Comparison of ENCODE assay signal across 21 mouse cellular contexts in the genomic region with DNA sequence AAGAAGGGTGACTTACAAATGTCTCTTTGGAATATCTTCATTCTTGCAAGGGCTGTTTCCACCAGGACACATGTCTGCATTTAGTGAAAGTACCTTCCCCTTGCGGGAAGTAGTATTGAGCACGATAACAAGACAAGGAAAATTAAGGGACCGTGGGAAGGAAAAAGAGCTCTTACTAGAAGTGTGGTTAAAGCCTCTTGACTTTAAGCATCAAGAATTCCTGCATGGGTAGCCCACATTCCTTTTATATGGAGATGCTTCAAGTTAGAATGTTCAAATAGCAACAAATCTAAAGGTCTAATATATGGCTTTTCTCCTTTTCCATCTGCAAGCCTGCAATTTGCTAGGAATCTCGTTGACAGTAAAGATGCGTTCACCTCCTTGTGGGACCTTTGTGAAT. TPM values are rescaled to one million over a fixed set of nuclear protein-coding genes. Genes with fewer than 3 reads are reported as not detected.
DNase-seq lines count a peak whose midpoint lies in the region; ATAC-seq and TF ChIP-seq lines count a peak whose summit lies in the region.
"Had no signal": no experiment of that assay in that cellular context is flagged by ENCODE, and none has a peak within 500 bp of the region (broad histone marks: within the 10 kb centered on the region; RNA-seq: fewer than 3 reads in every experiment).

No protein-coding gene starts in this region.

- ATAC-seq in lung, embryonic 15.5 days (ENCODE audit: borderline replicate concordance, extremely low read depth, low FRiP score, low TSS enrichment), result no peak

- H3K9ac ChIP-seq in lung, embryonic 15.5 days, result no peak overlapping the region
- H3K9ac ChIP-seq: forebrain, embryonic 13.5 days had no signal

- 85% methylated on average over 5 of the region's 5 CpGs for WGBS in kidney, adult 2 months
- WGBS in lung, embryonic 15.5 days, result 70% methylated on average over 5 of the region's 5 CpGs
- WGBS in embryonic facial prominence, embryonic 10.5 days, result 88% methylated on average over 5 of the region's 5 CpGs

- no peak overlapping the region for H3K4me2 ChIP-seq in lung, embryonic 15.5 days

- H3K27ac ChIP-seq in kidney, adult 2 months (ENCODE audit: insufficient read depth, low read depth, low read length), result peak overlapping the region; percentile 84
- H3K27ac ChIP-seq in lung, embryonic 15.5 days, result peak overlapping the region; percentile 91
- 0 out of 2 replicates have a peak overlapping the region, but pooled peaks have one; percentile 91 for H3K27ac ChIP-seq in embryonic facial prominence, embryonic 10.5 days (replicated peaks)
- H3K27ac ChIP-seq: embryonic facial prominence, embryonic 12.5 days; forebrain, embryonic 13.5 days; liver, embryonic 14.5 days had no signal

- H3K36me3 ChIP-seq in kidney, adult 2 months (ENCODE audit: control insufficient read depth, insufficient read depth, low read length), result no peaks in the 10 kb centered on the region
- no peaks in the 10 kb centered on the region for H3K36me3 ChIP-seq in lung, embryonic 15.5 days
- H3K36me3 ChIP-seq in embryonic facial prominence, embryonic 10.5 days (replicated peaks), result peaks cover 14% of the 10 kb centered on the region
- H3K36me3 ChIP-seq: embryonic facial prominence, embryonic 12.5 days; heart, embryonic 10.5 days had no signal

- no peaks in the 10 kb centered on the region for H3K9me3 ChIP-seq in lung, embryonic 15.5 days
- no peaks in the 10 kb centered on the region for H3K9me3 ChIP-seq in embryonic facial prominence, embryonic 10.5 days
- H3K9me3 ChIP-seq: embryonic facial prominence, embryonic 12.5 days; forebrain, embryonic 13.5 days; heart, embryonic 10.5 days; midbrain, embryonic 13.5 days had no signal

- DNase-seq in cerebellum, adult 9-10 months, result peak; percentile 41
- DNase-seq in cerebellum, adult 9-11 months, result no peak
- DNase-seq in kidney, adult 2 months, result peak; percentile 10
- no peak for DNase-seq in kidney, adult 18-20 months
- no peak for DNase-seq in lung, adult 18-20 months
- no peak for DNase-seq in embryonic facial prominence, embryonic 10.5 days (ENCODE audit: low spot score)
- no peak for DNase-seq in c-Kit-positive CD71-positive TER-119-positive erythroid progenitor cells, embryonic 14.5 days (ENCODE audit: low spot score)
- DNase-seq: adrenal gland, postnatal 14 days; cerebellum, postnatal 10 days; heart, postnatal 4 days; layer of hippocampus, postnatal 36 days; right cerebral cortex, postnatal 14 days; spleen, adult 18-20 months; thymus, adult 18-20 months; thymus, postnatal 36 days had no signal

- H3K4me3 ChIP-seq in kidney, adult 2 months (ENCODE audit: insufficient read depth, low read depth, low read length), result no peak overlapping the region
- H3K4me3 ChIP-seq in lung, embryonic 15.5 days, result no peak overlapping the region
- H3K4me3 ChIP-seq in embryonic facial prominence, embryonic 10.5 days, result no peak overlapping the region

- no peak for TF ChIP-seq CTCF in kidney, adult 2 months (conservative IDR thresholded peaks at IDR 0.05; ENCODE audit: insufficient read depth, insufficient read length, low read depth, low read length)

- peaks cover 11% of the 10 kb centered on the region; the same call in 1 of the 2 replicates for H3K4me1 ChIP-seq in kidney, adult 2 months (ENCODE audit: control insufficient read depth, insufficient read depth, low read length)
- H3K4me1 ChIP-seq in lung, embryonic 15.5 days, result peaks cover 28% of the 10 kb centered on the region
- H3K4me1 ChIP-seq in embryonic facial prominence, embryonic 10.5 days, result peaks cover 31% of the 10 kb centered on the region

- TF ChIP-seq POLR2A in kidney, adult 2 months (IDR thresholded peaks at IDR 0.05; ENCODE audit: low read depth, low read length), result no peak

- no peaks in the 10 kb centered on the region for H3K27me3 ChIP-seq in kidney, adult 2 months (replicated peaks; ENCODE audit: control insufficient read depth, insufficient read depth, low read length)
- no peaks in the 10 kb centered on the region for H3K27me3 ChIP-seq in lung, embryonic 15.5 days
- H3K27me3 ChIP-seq in embryonic facial prominence, embryonic 10.5 days (replicated peaks; ENCODE audit: low read depth, poor library complexity, severe bottlenecking), result no peaks in the 10 kb centered on the region
- H3K27me3 ChIP-seq: embryonic facial prominence, embryonic 12.5 days; forebrain, embryonic 13.5 days; midbrain, embryonic 13.5 days had no signal

RNA-seq across cellular contexts. Expression of gene Gde1, which starts 0.9 kb away (rescaled TPM):
- polyA plus RNA-seq in kidney, adult 2 months (2012; rRNA removed), result 172 and 193 TPM in 2 replicates
- 122 and 128 TPM in 2 replicates for polyA plus RNA-seq in lung, embryonic 15.5 days (2015; fragmentation: Nextera tagmentation; extraction: Ambion mirVana)
- polyA plus RNA-seq in embryonic facial prominence, embryonic 10.5 days (2016; fragmentation: Nextera tagmentation; extraction: Ambion mirVana), result 65.1 and 68.7 TPM in 2 replicates

RNA-seq across cellular contexts. Expression of gene Ccp110, which starts 5.9 kb away (rescaled TPM):
- polyA plus RNA-seq in kidney, adult 2 months (2012; rRNA removed), result 2.5 and 2.9 TPM in 2 replicates
- polyA plus RNA-seq in lung, embryonic 15.5 days (2015; fragmentation: Nextera tagmentation; extraction: Ambion mirVana), result 18.4 and 20.3 TPM in 2 replicates
- 34.3 and 37.2 TPM in 2 replicates for polyA plus RNA-seq in embryonic facial prominence, embryonic 10.5 days (2016; fragmentation: Nextera tagmentation; extraction: Ambion mirVana)

RNA-seq across cellular contexts. Expression of gene Vps35l, which starts 33.5 kb away (rescaled TPM):
- 52.4 and 58.3 TPM in 2 replicates for polyA plus RNA-seq in kidney, adult 2 months (2012; rRNA removed)
- polyA plus RNA-seq in lung, embryonic 15.5 days (2015; fragmentation: Nextera tagmentation; extraction: Ambion mirVana), result 63.6 and 64.5 TPM in 2 replicates
- polyA plus RNA-seq in embryonic facial prominence, embryonic 10.5 days (2016; fragmentation: Nextera tagmentation; extraction: Ambion mirVana), result 69.1 and 70.0 TPM in 2 replicates

Comparison
In these comparisons a context has a peak if more than half of its experiments do, and no peak if none do; other contexts are left out.
1. DNase-seq: peak in cerebellum, adult 9-10 months (single experiment) and kidney, adult 2 months (single experiment); none in cerebellum, adult 9-11 months (single experiment), kidney, adult 18-20 months (single experiment), lung, adult 18-20 months (0 of 2), embryonic facial prominence, embryonic 10.5 days (single experiment) and c-Kit-positive CD71-positive TER-119-positive erythroid progenitor cells, embryonic 14.5 days (single experiment).
2. Peak in every context shown above with its lines, with median percentiles within 50 percentile points of each other: H3K27ac ChIP-seq.